Mouse (Mus musculus) spleen, postnatal 36 days (tissue): Measurements from ENCODE around the gene Ddx39.
A peak's percentile ranks its signal among the peaks of the same experiment; 100 is the strongest.

Experiments used
- DNase-seq, 2 experiments: peaks; one replicate each; pipeline ENCODE4 v3.0.0; 2022; ENCODE audit warnings: low spot score in 2 of 2, mixed read lengths in 1 of 2

The Ddx39 gene

DNA sequence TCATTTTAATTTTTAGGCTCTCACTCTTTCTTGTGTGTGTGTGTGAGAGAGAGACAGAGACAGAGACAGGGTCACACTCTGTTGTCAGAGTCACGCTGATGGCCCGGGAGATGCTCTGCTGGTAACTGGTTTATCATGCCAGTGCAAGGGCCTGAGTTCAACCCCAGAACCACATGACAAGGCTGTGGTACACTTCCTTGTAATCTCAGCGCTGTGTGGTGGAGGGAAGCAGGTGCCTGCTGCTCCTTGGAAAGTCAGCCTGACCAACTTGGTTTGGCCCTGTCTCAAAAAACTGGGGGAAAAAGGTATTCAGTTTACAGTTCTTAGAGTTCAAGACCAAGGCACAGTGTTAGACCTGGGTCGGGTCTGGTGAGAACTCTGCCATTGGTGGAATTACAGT lies 52.5 kb downstream of the Ddx39 start:
- DNase-seq: no peak

GRCm38 (mm10) chr8:83768526-83768925 lies 53.5 kb downstream of the Ddx39 start:
- DNase-seq: peak; percentile 28 to 35

GRCm38 (mm10) chr8:83769720-83770119 lies 54.7 kb downstream of the Ddx39 start:
- no peak for DNase-seq

DNA sequence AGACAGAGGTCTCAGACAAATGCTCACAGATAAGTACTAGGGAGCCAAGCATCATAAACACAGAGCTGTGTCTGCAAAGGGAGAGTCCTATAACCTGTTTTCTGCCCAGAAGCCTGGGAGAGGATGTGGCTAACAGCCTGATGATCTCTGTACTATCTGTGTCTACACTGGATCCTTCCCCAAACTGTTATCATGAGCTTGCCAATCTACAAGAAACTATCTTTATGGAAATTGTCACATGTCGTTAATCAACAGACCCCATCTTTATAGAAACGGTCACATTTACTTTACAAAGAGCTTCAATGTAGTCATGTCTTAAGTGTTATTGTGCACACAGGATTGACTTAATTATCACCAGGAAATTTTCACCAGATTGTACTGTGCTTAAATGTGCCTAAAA lies 55.7 kb downstream of the Ddx39 start:
- no peak for DNase-seq

GRCm38 (mm10) chr8:83771791-83772190 lies 56.8 kb downstream of the Ddx39 start:
- DNase-seq: no peak

DNA sequence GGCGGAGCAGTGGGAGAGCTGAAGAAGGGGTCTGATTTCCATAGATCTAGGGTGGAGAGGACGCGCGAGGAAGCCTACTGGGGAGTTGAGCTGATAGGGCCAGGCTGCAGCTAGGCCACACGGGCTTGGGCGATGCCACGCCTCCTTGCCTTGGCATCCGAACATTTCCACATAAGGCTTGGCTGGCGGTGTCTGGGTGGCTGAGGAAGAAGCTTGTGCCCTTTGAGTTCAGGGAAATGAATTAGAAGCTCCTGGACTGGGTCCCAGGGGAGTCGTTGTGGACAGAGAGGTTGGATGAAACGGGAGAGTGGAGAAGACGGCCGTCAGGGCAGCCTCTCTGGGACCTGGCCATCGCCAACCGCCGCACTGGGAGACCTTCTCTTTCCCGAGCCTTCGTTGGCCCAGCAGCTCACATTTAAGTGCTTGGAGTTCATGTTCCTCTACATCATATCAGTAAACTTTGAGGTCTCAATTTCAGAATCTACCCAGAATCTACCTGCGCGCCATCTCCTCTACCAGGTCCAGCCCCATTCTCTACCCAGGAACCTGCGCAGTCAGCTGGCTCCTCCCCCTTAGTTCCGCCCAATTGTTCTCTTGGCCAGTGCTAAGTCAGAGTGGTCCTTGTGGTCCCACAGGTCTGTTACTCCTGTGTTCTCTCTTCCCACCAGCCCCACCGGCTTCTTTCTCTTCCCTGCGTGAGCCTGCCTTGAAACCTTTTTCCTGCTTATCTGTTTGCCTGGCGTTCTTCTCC lies 57.9 kb downstream of the Ddx39 start:
- peak; percentile 55 to 65 for DNase-seq

GRCm38 (mm10) chr8:83773452-83773846 lies 58.5 kb downstream of the Ddx39 start:
- no peak for DNase-seq

- DNase-seq: no peak
Observed at GRCm38 (mm10) chr8:83774221-83774620, 59.2 kb downstream of the Ddx39 start.
